8 mouse cellular contexts compared by ENCODE assay signal in genomic region chr17:28926380-28926779, GRCm38 (mm10). TPM values are rescaled to one million over a fixed set of nuclear protein-coding genes. Genes with fewer than 3 reads are reported as not detected.
A peak's percentile ranks its signal among the peaks of the same experiment; 100 is the strongest.
DNase-seq lines count a peak whose midpoint lies in the region; ATAC-seq and TF ChIP-seq lines count a peak whose summit lies in the region.

No protein-coding gene starts in this region.

- no peaks in the 10 kb centered on the region for H3K9me3 ChIP-seq in E14TG2a.4 (ENCODE audit: low read length)
- no peaks in the 10 kb centered on the region for H3K9me3 ChIP-seq in embryonic facial prominence, embryonic 10.5 days

- TF ChIP-seq CTCF in E14TG2a.4 (conservative IDR thresholded peaks at IDR 0.05; ENCODE audit: low read length) = peak; percentile 80

- 19% methylated on average over 13 of the region's 13 CpGs for WGBS in embryonic facial prominence, embryonic 10.5 days

- H3K27me3 ChIP-seq in E14TG2a.4 (ENCODE audit: insufficient read depth, low read length) = no peaks in the 10 kb centered on the region
- no peaks in the 10 kb centered on the region for H3K27me3 ChIP-seq in embryonic facial prominence, embryonic 10.5 days (replicated peaks; ENCODE audit: low read depth, poor library complexity, severe bottlenecking)

- H3K36me3 ChIP-seq in E14TG2a.4 (ENCODE audit: insufficient read depth, low read length) = no peaks in the 10 kb centered on the region
- no peaks in the 10 kb centered on the region for H3K36me3 ChIP-seq in embryonic facial prominence, embryonic 10.5 days (replicated peaks)

- DNase-seq in adrenal gland, postnatal 14 days = peak; percentile 85
- peak; percentile 86 for DNase-seq in embryonic facial prominence, embryonic 10.5 days (ENCODE audit: low spot score)
- DNase-seq in heart, adult 9 months (ENCODE audit: low spot score in 2 of 2) = peak; percentile 52 to 75
- peak; percentile 71 to 87 for DNase-seq in layer of hippocampus, adult 8-10 months (ENCODE audit: low spot score in 2 of 2)
- DNase-seq in lung, postnatal 10 days = peak; percentile 90
- DNase-seq in right cerebral cortex, postnatal 36 days (ENCODE audit: low spot score in 2 of 2) = peak; percentile 66 to 74

- H3K4me1 ChIP-seq in E14TG2a.4 (replicated peaks; ENCODE audit: low read depth, low read length) = peaks cover 82% of the 10 kb centered on the region
- peaks cover 24% of the 10 kb centered on the region for H3K4me1 ChIP-seq in embryonic facial prominence, embryonic 10.5 days

- no peak for ATAC-seq in activated CD4-positive, CD25-positive, alpha-beta regulatory T cell, adult 4 months

- H3K4me3 ChIP-seq in E14TG2a.4 (replicated peaks; ENCODE audit: low read length) = peak overlapping the region; percentile 33; the same call in 1 of the 2 replicates
- H3K4me3 ChIP-seq in embryonic facial prominence, embryonic 10.5 days = no peak overlapping the region

- H3K27ac ChIP-seq in embryonic facial prominence, embryonic 10.5 days (replicated peaks) = no peak overlapping the region

RNA-seq across cellular contexts. Expression of gene 4930539E08Rik, which starts 11.3 kb away (rescaled TPM):
- total RNA-seq in adrenal gland, postnatal 14 days (2021) = not detected in 2 replicates
- polyA plus RNA-seq in embryonic facial prominence, embryonic 10.5 days (2016; fragmentation: Nextera tagmentation; extraction: Ambion mirVana) = 0.10 and 0.17 TPM in 2 replicates
- 1 to 10 TPM; 3.2 to 6.4 (median 4.9) TPM for total RNA-seq in layer of hippocampus, adult 8-10 months (2022)
- polyA plus RNA-seq in activated CD4-positive, CD25-positive, alpha-beta regulatory T cell, adult 4 months (2017; shearing (Covaris generic)) = 1 to 10 TPM; 1.5 to 1.6 TPM

RNA-seq across cellular contexts. Expression of gene Pxt1, which starts 17.3 kb away (rescaled TPM):
- 0.64 and 1.3 TPM in 2 replicates for total RNA-seq in adrenal gland, postnatal 14 days (2021)
- 0.20 TPM in 1 of 2 replicates, not detected in the other for polyA plus RNA-seq in embryonic facial prominence, embryonic 10.5 days (2016; fragmentation: Nextera tagmentation; extraction: Ambion mirVana)
- not detected for total RNA-seq in layer of hippocampus, adult 8-10 months (2022)
- polyA plus RNA-seq in activated CD4-positive, CD25-positive, alpha-beta regulatory T cell, adult 4 months (2017; shearing (Covaris generic)) = under 1 TPM in 1 of 2 experiments, not detected in 1; 0.77 TPM

RNA-seq across cellular contexts. Expression of gene Kctd20, which starts 25.4 kb away (rescaled TPM):
- total RNA-seq in adrenal gland, postnatal 14 days (2021) = 71.6 and 79.3 TPM in 2 replicates
- 125 and 126 TPM in 2 replicates for polyA plus RNA-seq in embryonic facial prominence, embryonic 10.5 days (2016; fragmentation: Nextera tagmentation; extraction: Ambion mirVana)
- total RNA-seq in layer of hippocampus, adult 8-10 months (2022) = 10 to 100 TPM; 56.0 to 80.0 (median 62.1) TPM
- 10 to 100 TPM; 32.0 to 47.5 TPM for polyA plus RNA-seq in activated CD4-positive, CD25-positive, alpha-beta regulatory T cell, adult 4 months (2017; shearing (Covaris generic))
